Mouse (Mus musculus) embryonic facial prominence, embryonic 12.5 days (tissue): ENCODE data around the gene Srl. TPM values are rescaled to one million over a fixed set of nuclear protein-coding genes. Genes with fewer than 3 reads are reported as not detected.
"Not testable (repeated sequence)": the region's sequence is repeated elsewhere in the genome, so short reads cannot be mapped to it uniquely, and the experiment has no call there.

Experiments
- ATAC-seq: fragments of 200-750 bp; cut with Nextera tagmentation; 2 replicates; pipeline ENCODE4 v1.8.0; 2017; ENCODE audit not compliant: insufficient number of reproducible peaks, insufficient read depth, low FRiP score, low TSS enrichment
- H3K27ac ChIP-seq: fragments of 300-500 bp; sonication (generic); 2 replicates; pipeline ENCODE4 v1.5.1; 2016; ENCODE audit warnings: mild to moderate bottlenecking
- H3K27me3 ChIP-seq: fragments of 300-500 bp; sonication (generic); 2 replicates; pipeline ENCODE4 v1.6.1; 2016; ENCODE audit warnings: mild to moderate bottlenecking, moderate library complexity
- H3K36me3 ChIP-seq: fragments of 300-500 bp; sonication (generic); 2 replicates; pipeline ENCODE4 v1.6.1; 2016; ENCODE audit warnings: mild to moderate bottlenecking
- H3K4me1 ChIP-seq: fragments of 300-500 bp; sonication (generic); 2 replicates; pipeline ENCODE4 v1.6.1; 2016
- H3K4me2 ChIP-seq: fragments of 300-500 bp; sonication (generic); replicated peaks from 2 replicates; pipeline ENCODE4 v1.6.1; 2016; ENCODE audit warnings: mild to moderate bottlenecking, moderate library complexity
- H3K4me3 ChIP-seq: fragments of 300-500 bp; sonication (generic); 2 replicates; pipeline ENCODE4 v1.5.1; 2016; ENCODE audit warnings: mild to moderate bottlenecking
- H3K9ac ChIP-seq: fragments of 300-500 bp; sonication (generic); 2 replicates; pipeline ENCODE4 v1.6.1; 2016; ENCODE audit warnings: mild to moderate bottlenecking, moderate library complexity
- H3K9me3 ChIP-seq: fragments of 300-500 bp; sonication (generic); 2 replicates; pipeline ENCODE4 v1.6.1; 2016; ENCODE audit warnings: mild to moderate bottlenecking, moderate library complexity
- WGBS: fragments of 180-500 bp; shearing (Covaris S2); methylation state at CpG from one replicate; pipeline ENCODE4 v1.1.7; 2016; 5-methylcytosine and 5-hydroxymethylcytosine counted together
- polyA plus RNA-seq: library from polyadenylated mRNA; unstranded; fragments of >200 nt; fragmentation: Nextera tagmentation; extraction: Ambion mirVana; gene quantifications from 2 replicates; pipeline ENCODE4 v1.2.1, GENCODE M21; 2016

Srl gene
- polyA plus RNA-seq, 1 experiment from 2014 or later = 31.9 TPM

GRCm38 (mm10) chr16:4480616-4481265 lies 60.9 kb downstream of the Srl start:
- Histone ChIP-seq H3K9me3 (no peaks in the 10 kb centered on the region), H3K36me3 (peaks cover 37% of the 10 kb centered on the region), H3K27ac (no peak overlapping the region), H3K4me1 (no peaks in the 10 kb centered on the region), H3K9ac (no peak overlapping the region), H3K4me2 (no peak overlapping the region), H3K4me3 (no peak overlapping the region), H3K27me3 (no peaks in the 10 kb centered on the region)
- 87% methylated on average over 5 of the region's 5 CpGs for WGBS
- ATAC-seq = no peak

GRCm38 (mm10) chr16:4477591-4478215 lies 63.9 kb downstream of the Srl start:
- 84% methylated on average over 10 of the region's 10 CpGs for WGBS
- Histone ChIP-seq H3K36me3 (peaks cover 31% of the 10 kb centered on the region), H3K4me1 (no peaks in the 10 kb centered on the region), H3K27ac (no peak overlapping the region), H3K27me3 (no peaks in the 10 kb centered on the region), H3K4me2 (no peak overlapping the region), H3K9me3 (no peaks in the 10 kb centered on the region), H3K4me3 (no peak overlapping the region), H3K9ac (no peak overlapping the region)
- ATAC-seq = no peak

- 16% methylated on average over 42 of the region's 42 CpGs for WGBS
These were observed 66.5 kb downstream of the Srl start for GRCm38 (mm10) chr16:4474882-4475803.

GRCm38 (mm10) chr16:4474040-4474881 lies 67.4 kb downstream of the Srl start:
- H3K4me1 ChIP-seq, H3K9me3 ChIP-seq, H3K27me3 ChIP-seq, H3K36me3 ChIP-seq: not testable (repeated sequence)
- Histone ChIP-seq H3K27ac (0 out of 2 replicates have a peak overlapping the region, but pooled peaks have one; percentile 24), H3K4me2 (peak overlapping the region; percentile 59), H3K9ac (peak overlapping the region; percentile 53), H3K4me3 (peak overlapping the region; percentile 46)
- ATAC-seq = peak; percentile 5; the same call in 1 of the 2 replicates
- 65% methylated on average over 10 of the region's 10 CpGs for WGBS

More at GRCm38 (mm10) chr16:4474882-4475803, 66.5 kb downstream of the Srl start:
- peaks cover 10% of the 10 kb centered on the region; the same call in 1 of the 2 replicates for H3K36me3 ChIP-seq
- ATAC-seq = peak; percentile 87
- no peaks in the 10 kb centered on the region for H3K9me3 ChIP-seq
- H3K27me3 ChIP-seq = no peaks in the 10 kb centered on the region
- 0 out of 2 replicates have a peak overlapping the region, but pooled peaks have one; percentile 24 for H3K27ac ChIP-seq
- H3K4me1 ChIP-seq = no peaks in the 10 kb centered on the region
- H3K4me2 ChIP-seq = peak overlapping the region; percentile 59
- H3K4me3 ChIP-seq = peak overlapping the region; percentile 46
- H3K9ac ChIP-seq = peak overlapping the region; percentile 53

- H3K9ac ChIP-seq = no peak overlapping the region
- no peaks in the 10 kb centered on the region for H3K27me3 ChIP-seq
- H3K4me2 ChIP-seq = no peak overlapping the region
- no peaks in the 10 kb centered on the region for H3K4me1 ChIP-seq
- H3K4me3 ChIP-seq = no peak overlapping the region
- H3K27ac ChIP-seq = no peak overlapping the region
- ATAC-seq = no peak
- H3K9me3 ChIP-seq = no peaks in the 10 kb centered on the region
- 73% methylated on average over 5 of the region's 5 CpGs for WGBS
- 0 out of 2 replicates have a peak, but pooled peaks cover 4% of the 10 kb centered on the region for H3K36me3 ChIP-seq
These were observed 68.4 kb downstream of the Srl start for GRCm38 (mm10) chr16:4473231-4473630.

- Histone ChIP-seq H3K9ac (no peak overlapping the region), H3K9me3 (no peaks in the 10 kb centered on the region), H3K27me3 (no peaks in the 10 kb centered on the region), H3K36me3 (no peaks in the 10 kb centered on the region), H3K4me1 (no peaks in the 10 kb centered on the region), H3K4me2 (no peak overlapping the region), H3K27ac (no peak overlapping the region), H3K4me3 (no peak overlapping the region)
- WGBS = 65% methylated on average over 3 of the region's 3 CpGs
- no peak for ATAC-seq
These were observed 68.9 kb downstream of the Srl start for GRCm38 (mm10) chr16:4472687-4473086.

- no peaks in the 10 kb centered on the region for H3K4me1 ChIP-seq
- H3K36me3 ChIP-seq = no peaks in the 10 kb centered on the region
- H3K4me2 ChIP-seq = no peak overlapping the region
- no peak overlapping the region for H3K9ac ChIP-seq
- ATAC-seq = no peak
- no peak overlapping the region for H3K27ac ChIP-seq
- H3K27me3 ChIP-seq = no peaks in the 10 kb centered on the region
- no peaks in the 10 kb centered on the region for H3K9me3 ChIP-seq
- whole genome bisulfite sequencing = 69% methylated on average over 10 of the region's 10 CpGs
- H3K4me3 ChIP-seq = no peak overlapping the region
These were observed 71.8 kb downstream of the Srl start for GRCm38 (mm10) chr16:4469599-4470352.

- Histone ChIP-seq H3K27ac (no peak overlapping the region), H3K9me3 (no peaks in the 10 kb centered on the region), H3K4me3 (no peak overlapping the region), H3K4me2 (no peak overlapping the region), H3K36me3 (no peaks in the 10 kb centered on the region), H3K9ac (no peak overlapping the region; the same call in 1 of the 2 replicates), H3K4me1 (no peaks in the 10 kb centered on the region), H3K27me3 (no peaks in the 10 kb centered on the region)
- 86% methylated on average over 9 of the region's 9 CpGs for WGBS
- no peak for ATAC-seq
These were observed 77.0 kb downstream of the Srl start for GRCm38 (mm10) chr16:4464529-4465089.

- Histone ChIP-seq H3K27me3 (no peaks in the 10 kb centered on the region), H3K9ac (no peak overlapping the region), H3K36me3 (no peaks in the 10 kb centered on the region), H3K9me3 (no peaks in the 10 kb centered on the region), H3K4me3 (no peak overlapping the region), H3K4me2 (no peak overlapping the region), H3K4me1 (no peaks in the 10 kb centered on the region), H3K27ac (no peak overlapping the region)
- WGBS = 78% methylated on average over 3 of the region's 3 CpGs
- no peak for ATAC-seq
These were observed 83.7 kb downstream of the Srl start for GRCm38 (mm10) chr16:4457927-4458326.

GRCm38 (mm10) chr16:4456391-4456790 lies 85.2 kb downstream of the Srl start:
- Histone ChIP-seq H3K4me3 (no peak overlapping the region), H3K9me3 (no peaks in the 10 kb centered on the region), H3K27me3 (no peaks in the 10 kb centered on the region), H3K9ac (no peak overlapping the region), H3K4me2 (no peak overlapping the region), H3K36me3 (no peaks in the 10 kb centered on the region), H3K27ac (no peak overlapping the region), H3K4me1 (no peaks in the 10 kb centered on the region)
- WGBS = 86% methylated on average over 5 of the region's 5 CpGs
- ATAC-seq = no peak
